Mouse (Mus musculus) myocyte (in vitro differentiated cells): Measurements from ENCODE around the gene Itgb2. TPM values are rescaled to one million over a fixed set of nuclear protein-coding genes. Genes with fewer than 3 reads are reported as not detected.
A peak's percentile ranks its signal among the peaks of the same experiment; 100 is the strongest.

Source experiments
- H3K27me3 ChIP-seq: one replicate; pipeline ENCODE4 v1.6.1; 2011; ENCODE audit not compliant: control insufficient read depth, insufficient read depth, insufficient read length
- H3K36me3 ChIP-seq: one replicate; pipeline ENCODE4 v1.6.1; 2011; ENCODE audit not compliant: control insufficient read depth, insufficient read depth
- H3K4me2 ChIP-seq: one replicate; pipeline ENCODE4 v1.6.1; 2011; ENCODE audit warnings: low read depth, control low read depth
- H3K4me3 ChIP-seq: one replicate; pipeline ENCODE4 v1.5.1; 2011; ENCODE audit warnings: mild to moderate bottlenecking, control low read depth, moderate library complexity
- H3K79me2 ChIP-seq: one replicate; pipeline ENCODE4 v1.6.1; 2011; ENCODE audit not compliant: control insufficient read depth, insufficient read depth
- H3ac ChIP-seq: one replicate; pipeline ENCODE4 v1.6.1; 2011; ENCODE audit not compliant: control insufficient read depth, insufficient read length
- CEBPB ChIP-seq: IDR thresholded peaks from 2 replicates; pipeline ENCODE4 v1.6.1; 2011; ENCODE audit warnings: mild to moderate bottlenecking, moderate library complexity; ENCODE audit not compliant: poor library complexity, insufficient read depth, severe bottlenecking
- E2F4 ChIP-seq: IDR thresholded peaks from one replicate; pipeline ENCODE4 v1.6.1; 2011; ENCODE audit warnings: mild to moderate bottlenecking, control low read depth, moderate library complexity; ENCODE audit not compliant: insufficient read depth
- MAX ChIP-seq: IDR thresholded peaks from one replicate; pipeline ENCODE4 v1.6.1; 2011; ENCODE audit warnings: low read depth, mild to moderate bottlenecking, control low read depth
- MYOD1 ChIP-seq, 3 experiments: IDR thresholded peaks; one replicate each; pipeline ENCODE4 v1.6.1; 2011; ENCODE audit warnings: control low read depth in 2 of 3, low read depth in 2 of 3, mild to moderate bottlenecking in 2 of 3, moderate library complexity in 1 of 3; ENCODE audit not compliant: insufficient read length in 2 of 3, control insufficient read depth in 1 of 3
- MYOG ChIP-seq, 3 experiments: IDR thresholded peaks; one replicate each; pipeline ENCODE4 v1.6.1; 2011; ENCODE audit warnings: control low read depth in 2 of 3, low read depth in 2 of 3, mild to moderate bottlenecking in 2 of 3; ENCODE audit not compliant: insufficient read length in 2 of 3, control insufficient read depth in 1 of 3, insufficient read depth in 1 of 3
- POLR2A ChIP-seq: IDR thresholded peaks from one replicate; pipeline ENCODE4 v1.6.1; 2011; ENCODE audit warnings: low read depth, mild to moderate bottlenecking, control low read depth, moderate library complexity; ENCODE audit not compliant: insufficient read length
- POLR2AphosphoS2 ChIP-seq: IDR thresholded peaks from one replicate; pipeline ENCODE4 v1.6.1; 2011; ENCODE audit warnings: low read depth, control low read depth; ENCODE audit not compliant: insufficient read length
- REST ChIP-seq: IDR thresholded peaks from one replicate; pipeline ENCODE4 v1.6.1; 2011; ENCODE audit warnings: mild to moderate bottlenecking, control low read depth, moderate library complexity; ENCODE audit not compliant: insufficient read depth, insufficient read length
- SRF ChIP-seq: IDR thresholded peaks from one replicate; pipeline ENCODE4 v1.6.1; 2011; ENCODE audit warnings: low read depth; ENCODE audit not compliant: control insufficient read depth, insufficient read length
- TCF12 ChIP-seq: IDR thresholded peaks from one replicate; pipeline ENCODE4 v1.6.1; 2011; ENCODE audit warnings: mild to moderate bottlenecking, control low read depth; ENCODE audit not compliant: poor library complexity, insufficient read depth, severe bottlenecking
- TCF3 ChIP-seq: IDR thresholded peaks from one replicate; pipeline ENCODE4 v1.6.1; 2011; ENCODE audit warnings: low read depth, control low read depth; ENCODE audit not compliant: insufficient read length
- USF1 ChIP-seq: IDR thresholded peaks from one replicate; pipeline ENCODE4 v1.6.1; 2011; ENCODE audit warnings: low read depth, mild to moderate bottlenecking, control low read depth, moderate library complexity
- polyA plus RNA-seq: library from polyadenylated mRNA; unstranded; fragments of >200 nt; fragmentation: generic; extraction: Trizol; gene quantifications from one replicate; pipeline ENCODE4 v1.2.1, GENCODE M21; 2012; ENCODE audit warnings: missing spikeins

Itgb2 gene
- polyA plus RNA-seq, 1 experiment = 1.3 TPM

DNA sequence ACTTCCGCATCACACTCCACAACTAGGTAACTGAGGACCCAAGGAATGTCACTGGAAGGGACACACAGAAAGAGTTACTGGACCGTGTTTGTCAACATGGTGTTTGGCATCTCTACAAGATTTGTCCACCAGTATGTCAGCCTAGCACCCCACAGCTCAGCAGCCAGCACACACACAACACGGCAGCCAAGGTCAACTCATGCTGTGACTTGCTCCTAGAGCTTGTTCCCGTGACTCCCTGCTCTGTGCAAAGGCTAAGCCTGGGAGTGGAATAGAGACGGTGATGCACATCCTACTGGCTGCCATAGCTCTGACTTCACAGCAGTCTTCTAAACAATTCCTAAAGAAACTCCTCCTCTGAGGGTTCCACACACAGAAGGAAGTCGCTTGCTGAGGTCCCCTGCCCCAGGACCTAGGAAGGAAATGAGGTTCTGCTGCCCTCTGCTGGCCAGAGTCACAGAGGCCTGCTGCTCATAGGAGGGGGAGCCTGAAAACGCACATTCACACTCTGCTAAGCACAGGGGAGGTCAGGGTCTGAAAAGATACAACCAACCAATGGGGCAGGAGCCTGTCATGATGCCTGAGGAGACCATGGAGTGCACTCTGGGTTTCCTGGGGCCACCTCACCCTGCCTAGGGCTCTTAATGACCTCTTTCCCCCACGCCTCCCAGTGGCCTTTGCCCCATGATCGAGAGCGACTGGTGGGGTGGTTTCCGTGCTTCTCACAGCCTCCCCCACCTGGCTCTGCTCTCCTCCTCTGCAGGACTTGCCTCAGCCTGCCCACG lies 20.5 kb upstream of the Itgb2 start:
- Histone ChIP-seq H3K4me2 (no peak overlapping the region), H3K36me3 (peaks cover 21% of the 10 kb centered on the region), H3K27me3 (no peaks in the 10 kb centered on the region), H3K4me3 (no peak overlapping the region), H3ac (no peak overlapping the region), H3K79me2 (peaks cover 8% of the 10 kb centered on the region)
- TF ChIP-seq POLR2A (no peak), TCF3 (no peak), TCF12 (no peak), MYOG (IDR thresholded peaks at IDR 0.05; ENCODE audit: control insufficient read depth in 1 of 3, insufficient read depth in 1 of 3, insufficient read length in 2 of 3, low read depth in 2 of 3) (no peak), MAX (no peak), MYOD1 (IDR thresholded peaks at IDR 0.05; ENCODE audit: control insufficient read depth in 1 of 3, insufficient read length in 2 of 3, low read depth in 2 of 3) (no peak), SRF (no peak), E2F4 (no peak), USF1 (no peak), CEBPB (no peak), REST (no peak), POLR2AphosphoS2 (no peak)

DNA sequence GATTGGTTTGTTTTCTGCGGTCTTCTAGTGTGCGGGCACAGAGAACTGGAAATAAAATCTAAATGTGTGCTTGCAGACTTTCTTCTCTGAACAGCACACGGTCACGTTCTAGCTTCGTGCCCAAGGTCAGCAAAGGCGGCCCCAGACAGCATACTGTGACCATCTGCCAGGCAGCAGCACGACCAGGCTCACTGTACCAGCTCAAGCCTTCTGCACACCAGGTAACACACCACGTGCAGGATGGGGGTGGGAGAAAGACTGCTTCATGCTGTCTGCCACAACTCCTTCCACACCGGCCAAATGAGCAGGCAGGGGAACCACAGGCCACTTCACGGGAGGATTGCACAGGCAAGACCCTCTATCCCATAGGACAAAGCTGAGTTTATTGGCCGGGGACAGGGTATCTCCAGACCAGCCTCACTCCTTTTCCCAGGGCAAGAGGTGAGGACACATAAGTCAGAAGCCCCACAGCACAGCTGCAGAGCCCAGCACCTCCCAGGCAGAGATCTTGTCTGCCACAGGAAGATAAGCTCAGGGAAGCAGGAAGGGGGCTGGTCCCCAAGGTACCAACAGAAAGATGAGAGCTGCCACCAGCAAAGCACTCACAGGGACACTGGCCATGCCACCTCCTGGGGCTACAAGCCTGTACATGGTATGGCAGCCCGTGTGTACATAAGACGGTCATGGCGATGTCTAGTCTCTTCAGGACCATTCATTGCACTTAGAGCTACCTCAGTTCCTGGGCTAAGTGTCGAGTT lies 19.6 kb upstream of the Itgb2 start:
- peak; percentile 17 for TF ChIP-seq POLR2AphosphoS2
- TF ChIP-seq MYOG (IDR thresholded peaks at IDR 0.05; ENCODE audit: control insufficient read depth in 1 of 3, insufficient read depth in 1 of 3, insufficient read length in 2 of 3, low read depth in 2 of 3) = no peak
- Histone ChIP-seq H3ac (no peak overlapping the region), H3K79me2 (peaks cover 16% of the 10 kb centered on the region), H3K4me3 (no peak overlapping the region), H3K36me3 (peaks cover 21% of the 10 kb centered on the region), H3K4me2 (no peak overlapping the region), H3K27me3 (no peaks in the 10 kb centered on the region)

DNA sequence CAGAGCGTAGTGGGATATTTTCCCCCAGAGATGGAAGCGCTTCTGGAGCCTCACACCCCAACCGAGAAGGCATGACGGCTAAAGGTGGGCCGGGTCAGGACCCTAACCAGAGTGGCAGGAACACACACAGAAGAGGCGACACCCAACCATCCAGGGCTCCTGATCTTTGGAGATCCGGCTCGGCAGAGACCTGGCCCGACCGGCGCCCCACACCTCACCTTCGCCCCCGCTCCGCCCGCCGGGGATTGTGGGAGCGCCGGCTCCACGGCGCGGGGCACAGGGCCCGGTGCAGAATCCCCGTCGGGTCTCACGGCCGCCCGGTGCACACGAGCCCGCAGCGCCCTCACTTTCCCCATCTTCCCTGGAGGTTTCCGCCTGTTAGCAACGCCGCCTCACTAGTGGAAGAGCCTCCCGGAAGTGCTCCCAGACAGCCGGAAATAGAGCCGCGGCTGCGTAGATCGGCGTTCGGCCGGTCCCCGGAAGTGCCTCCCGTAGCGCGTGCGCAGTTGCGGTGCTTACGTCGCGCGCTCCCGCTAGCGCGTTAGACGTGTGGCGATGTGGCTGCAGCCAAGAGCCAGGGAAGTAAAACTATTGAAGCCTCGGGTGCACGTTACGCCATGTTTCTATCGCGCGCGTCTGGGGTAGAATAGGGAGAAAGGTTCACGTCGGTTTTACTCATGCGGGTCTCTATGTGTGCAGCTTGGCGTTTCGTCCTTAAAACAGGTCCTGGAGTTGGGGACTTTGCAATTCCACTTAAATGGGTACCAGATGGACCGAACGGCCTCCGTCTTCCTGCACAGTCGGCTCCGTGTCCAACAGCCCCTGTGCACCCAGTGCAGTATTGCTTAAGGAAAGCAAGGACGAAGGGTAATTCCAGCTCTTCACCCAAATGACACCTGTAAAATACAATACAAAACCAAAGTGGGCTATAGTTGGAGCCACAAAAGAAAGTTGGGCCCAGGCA lies 14.4 kb upstream of the Itgb2 start, which contains the start of gene Fam207a:
Gene Fam207a, minus strand, starts transcription at position 401 of the 964 bp plus-strand sequence.
- Histone ChIP-seq H3K79me2 (peaks cover 17% of the 10 kb centered on the region), H3K36me3 (peaks cover 11% of the 10 kb centered on the region), H3K27me3 (no peaks in the 10 kb centered on the region), H3ac (peak within 1 kb of the TSS; percentile 43), H3K4me3 (peak within 1 kb of the TSS; percentile 74), H3K4me2 (peak within 1 kb of the TSS; percentile 93)
- TF ChIP-seq MYOG (IDR thresholded peaks at IDR 0.05; ENCODE audit: control insufficient read depth in 1 of 3, insufficient read depth in 1 of 3, insufficient read length in 2 of 3, low read depth in 2 of 3) (no peak), POLR2AphosphoS2 (peak; percentile 97), CEBPB (no peak), E2F4 (no peak), USF1 (no peak), POLR2A (peak; percentile 94)

DNA sequence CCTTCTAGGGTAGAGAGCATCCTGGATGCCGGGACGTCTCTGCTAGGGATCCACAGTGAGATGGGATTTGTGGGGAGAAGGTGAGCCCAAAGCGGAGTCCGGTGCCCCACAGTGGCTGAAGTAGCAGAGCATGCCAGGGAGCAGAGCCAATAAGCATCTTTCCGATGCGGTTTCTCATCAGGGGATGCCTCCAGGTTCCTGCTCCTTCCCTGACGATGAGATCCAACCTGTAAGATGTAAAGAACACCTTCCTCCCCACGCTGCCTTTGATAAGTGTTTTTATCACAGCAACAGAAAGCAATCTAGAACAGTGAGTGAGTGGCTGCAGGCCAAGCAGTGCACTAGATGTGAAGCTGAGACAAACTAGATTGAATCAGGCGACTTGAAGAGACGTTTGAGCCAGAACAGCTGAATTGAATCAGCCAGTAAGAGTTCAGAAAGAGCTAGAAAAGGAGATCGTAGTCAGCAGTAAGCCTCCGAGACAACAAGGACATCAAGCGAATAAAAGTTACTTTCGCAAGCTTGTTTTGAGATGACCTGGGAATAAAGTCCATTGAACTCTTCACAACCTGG lies 13.6 kb upstream of the Itgb2 start:
- Histone ChIP-seq H3K4me3 (peak overlapping the region; percentile 74), H3K4me2 (peak overlapping the region; percentile 93), H3K27me3 (no peaks in the 10 kb centered on the region), H3K79me2 (peaks cover 17% of the 10 kb centered on the region), H3ac (peak overlapping the region; percentile 43), H3K36me3 (peaks cover 11% of the 10 kb centered on the region)
- TF ChIP-seq USF1 = no peak
- TF ChIP-seq TCF3 = no peak
- TF ChIP-seq POLR2A = no peak
- no peak for TF ChIP-seq REST
- TF ChIP-seq E2F4 = no peak
- no peak for TF ChIP-seq MYOG (IDR thresholded peaks at IDR 0.05; ENCODE audit: control insufficient read depth in 1 of 3, insufficient read depth in 1 of 3, insufficient read length in 2 of 3, low read depth in 2 of 3)
- TF ChIP-seq TCF12 = no peak
